Mouse (Mus musculus) frontal cortex, adult (tissue): ENCODE measurements around the gene Vtcn1.

Source experiments
- ATAC-seq: cut with Nextera tagmentation; 2 replicates; pipeline ENCODE4 v1.9.2; 2017; ENCODE audit warnings: mild to moderate bottlenecking, moderate library complexity, mixed read lengths; ENCODE audit not compliant: low TSS enrichment

Gene Vtcn1

DNA sequence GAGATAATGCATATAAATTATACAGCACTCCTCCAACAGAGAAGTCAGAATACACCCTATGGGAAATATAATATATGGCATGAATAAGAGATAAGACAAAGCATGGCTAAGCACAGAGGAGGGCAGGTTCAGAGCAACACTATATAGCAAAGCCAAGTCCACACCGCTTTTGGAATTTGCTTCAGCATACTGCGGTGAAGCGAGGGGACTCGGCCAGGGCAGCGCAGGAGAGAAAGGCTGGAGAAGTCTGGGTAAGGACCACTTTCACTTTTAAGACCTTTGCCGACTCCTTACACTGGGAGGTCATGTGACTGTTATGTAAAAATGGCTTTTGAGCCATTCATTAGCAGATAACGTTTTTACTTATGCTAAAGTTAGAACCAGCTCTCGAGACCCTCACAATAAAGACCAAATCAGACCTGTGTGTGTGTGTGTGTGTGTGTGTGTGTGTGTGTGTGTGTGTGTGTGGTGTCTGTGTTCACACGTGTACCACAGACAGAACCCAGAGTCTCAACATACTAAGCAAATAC is 95.4 kb downstream of the Vtcn1 start:
- ATAC-seq: no peak

GRCm38 (mm10) chr3:100921825-100922505 is 96.7 kb downstream of the Vtcn1 start, which contains the start of gene Trim45:
Gene Trim45 (plus strand): TSS chr3:100922202.
- peak; percentile 96 for ATAC-seq

DNA sequence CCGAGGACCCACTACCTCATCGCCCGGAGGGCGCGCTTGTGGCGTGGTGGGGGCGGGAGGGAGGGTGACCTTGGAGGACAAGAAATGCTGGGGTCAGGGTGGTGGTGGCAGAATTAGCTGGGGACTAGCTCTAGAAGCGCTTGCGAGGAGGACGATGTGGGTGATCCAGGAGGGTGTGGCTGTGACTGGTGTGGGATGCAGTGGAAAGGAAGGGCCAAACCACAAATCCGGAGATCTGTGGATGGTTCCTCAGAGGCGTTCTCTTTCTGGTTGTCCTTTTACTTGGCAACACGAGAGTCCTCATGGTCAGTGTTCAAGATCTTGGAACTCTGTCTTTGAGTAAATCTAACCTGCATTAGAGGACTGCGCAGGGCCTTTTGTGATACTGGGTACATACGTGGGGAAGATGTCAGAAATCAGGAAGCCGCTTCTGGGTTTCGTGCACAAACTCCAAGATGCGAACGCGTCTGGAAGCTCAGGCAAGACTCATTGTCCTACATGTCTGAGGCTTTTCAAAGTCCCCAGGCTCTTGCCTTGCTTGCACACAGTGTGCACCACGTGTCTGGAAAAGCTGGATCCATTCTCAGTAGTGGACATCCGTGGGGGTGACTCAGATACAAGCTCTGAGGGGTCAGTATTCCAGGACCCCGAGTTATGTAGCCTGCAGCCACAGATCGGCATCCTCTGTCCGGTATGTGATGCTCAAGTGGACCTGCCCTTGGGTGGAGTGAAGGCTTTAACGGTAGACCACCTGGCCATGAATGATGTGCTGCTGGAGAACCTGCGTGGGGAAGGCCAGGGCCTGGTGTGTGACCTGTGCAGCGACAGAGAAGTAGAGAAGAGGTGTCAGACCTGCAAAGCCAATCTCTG is 97.5 kb downstream of the Vtcn1 start:
- peak; percentile 42 for ATAC-seq

GRCm38 (mm10) chr3:100924065-100924732 is 98.9 kb downstream of the Vtcn1 start:
- no peak for ATAC-seq

DNA sequence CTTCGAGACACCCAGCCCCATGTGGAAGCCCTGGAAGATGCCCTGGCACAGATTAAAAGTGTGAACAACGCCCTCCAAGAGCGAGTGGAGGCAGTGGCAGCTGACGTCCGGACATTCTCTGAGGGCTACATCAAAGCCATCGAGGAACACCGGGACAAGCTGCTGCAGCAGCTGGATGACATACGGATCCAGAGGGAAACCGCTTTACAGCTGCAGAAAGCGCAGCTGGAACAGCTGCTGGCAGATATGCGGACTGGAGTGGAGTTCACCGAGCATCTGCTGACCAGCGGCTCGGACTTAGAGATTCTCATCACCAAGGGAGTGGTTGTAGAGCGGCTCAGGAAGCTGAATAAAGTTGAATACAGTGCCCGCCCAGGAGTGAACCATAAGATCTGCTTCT is 99.9 kb downstream of the Vtcn1 start:
- ATAC-seq: no peak

DNA sequence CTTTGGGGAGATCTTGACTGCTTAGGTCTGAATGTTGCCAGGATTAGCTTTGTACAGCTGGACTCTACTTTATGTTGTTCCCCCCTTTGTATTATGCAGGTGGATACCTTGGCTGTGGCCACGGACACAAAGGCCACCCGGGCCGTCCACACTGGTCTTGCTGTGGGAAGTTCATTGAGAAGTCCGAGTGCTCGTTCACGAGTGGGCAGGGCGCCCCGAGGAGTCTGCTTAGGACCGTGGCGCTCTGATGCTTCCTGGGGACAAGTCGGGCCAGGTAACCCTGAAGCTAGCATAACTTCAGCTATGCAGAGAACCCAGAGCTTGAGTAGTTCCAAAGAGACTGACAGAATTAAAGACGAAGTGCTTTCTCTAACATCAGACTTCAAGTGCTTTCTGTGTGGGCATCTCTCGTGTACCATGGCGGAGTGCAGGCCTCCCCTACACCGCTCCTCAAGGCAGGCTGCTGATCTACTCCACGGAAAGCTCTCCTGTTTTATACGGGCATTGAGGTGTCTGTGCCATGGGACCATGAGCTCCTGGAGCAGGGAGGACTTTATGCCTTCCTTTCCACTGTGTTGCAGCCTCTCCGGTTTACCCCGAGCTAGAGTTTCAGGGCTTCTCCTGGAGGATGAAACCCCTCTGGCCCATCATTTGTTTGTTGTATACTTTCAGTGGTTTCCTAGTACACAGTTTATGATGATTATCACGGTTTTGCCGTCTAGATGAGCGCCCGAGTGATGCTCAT is 106.2 kb downstream of the Vtcn1 start:
- ATAC-seq: no peak

DNA sequence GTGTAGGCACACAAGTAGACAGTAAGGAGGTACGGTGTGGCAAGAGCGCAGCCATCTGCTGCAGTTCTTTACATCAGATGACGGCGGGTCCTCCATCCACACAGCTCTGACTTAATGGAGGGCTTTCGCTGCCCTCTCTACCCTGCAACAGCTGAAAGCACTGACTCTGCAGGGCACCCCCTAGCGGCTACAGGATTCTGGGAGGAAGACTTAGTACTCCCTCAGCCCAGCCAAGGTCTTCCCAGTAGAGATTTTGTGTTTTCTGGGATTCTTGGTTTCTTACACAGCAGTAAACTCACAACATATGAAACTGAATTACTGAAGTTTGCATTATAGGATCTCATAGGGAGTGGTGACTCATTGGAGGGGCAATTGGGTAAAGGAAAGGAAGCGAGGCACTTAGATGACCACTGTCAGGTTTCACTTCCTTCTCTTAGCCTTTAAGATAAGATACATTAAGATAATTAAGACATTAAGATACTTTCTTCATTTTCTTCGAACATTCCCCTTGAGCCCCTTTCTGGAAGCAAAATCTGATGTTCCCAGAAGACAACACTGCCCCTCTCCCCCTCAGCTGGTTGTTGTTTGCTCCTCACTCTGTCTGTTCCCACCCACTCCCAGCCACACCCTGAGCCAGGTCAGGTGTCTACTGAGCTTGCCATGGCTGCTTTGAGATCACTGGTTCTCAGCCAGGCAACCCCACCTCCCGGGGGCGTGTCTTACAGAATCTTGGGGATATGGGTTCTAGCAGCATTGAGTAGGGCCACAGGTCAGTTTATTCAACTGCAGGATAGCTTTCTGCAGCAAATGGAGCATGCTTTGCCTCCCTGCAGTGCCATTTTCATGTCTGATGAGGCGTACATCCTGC is 107.1 kb downstream of the Vtcn1 start:
- ATAC-seq: no peak

GRCm38 (mm10) chr3:100935521-100935920 is 110.3 kb downstream of the Vtcn1 start:
- no peak for ATAC-seq

- no peak for ATAC-seq
These were observed 110.9 kb downstream of the Vtcn1 start for GRCm38 (mm10) chr3:100936201-100936600.

DNA sequence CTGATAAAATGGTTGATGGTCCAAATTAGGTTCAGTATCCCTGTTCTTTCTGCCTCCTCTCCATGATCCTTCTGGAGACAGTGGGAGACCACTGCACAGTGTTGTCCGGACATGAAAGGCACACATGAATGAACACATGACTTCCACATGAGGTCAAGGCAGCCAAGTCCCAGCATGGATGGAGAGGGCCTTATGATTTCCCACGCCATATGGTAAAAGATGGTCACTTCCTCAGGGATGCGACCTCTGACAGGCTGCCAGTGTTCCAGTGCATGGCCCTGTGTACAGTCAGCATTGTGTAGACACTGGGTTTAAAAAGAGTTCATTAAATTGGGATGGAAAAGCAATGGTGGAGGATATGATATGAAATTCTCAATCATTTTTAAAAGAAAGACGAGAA is 113.0 kb downstream of the Vtcn1 start:
- no peak for ATAC-seq

- peak; percentile 34; the same call in 1 of the 2 replicates for ATAC-seq
These were observed 115.3 kb downstream of the Vtcn1 start for GRCm38 (mm10) chr3:100940496-100941037.
